Mouse (Mus musculus): ENCODE results near the gene Tesmin.
A peak's percentile ranks its signal among the peaks of the same experiment; 100 is the strongest.

- TF ChIP-seq CTCF (IDR thresholded peaks at IDR 0.05; ENCODE audit: low read depth) (peak; percentile 80), EP300 (IDR thresholded peaks at IDR 0.05; ENCODE audit: low read depth) (no peak)
Observed at GRCm38 (mm10) chr19:3355096-3355495, 33.6 kb upstream of the Tesmin start.
